Mouse (Mus musculus): ENCODE results near the gene Mphosph9.

- TF ChIP-seq EP300 (IDR thresholded peaks at IDR 0.05; ENCODE audit: low read depth) (no peak), CTCF (IDR thresholded peaks at IDR 0.05; ENCODE audit: low read depth) (no peak)
These were observed 22.6 kb upstream of the Mphosph9 start for GRCm38 (mm10) chr5:124350350-124350749.

Data from liver, postnatal 0 days (tissue).